Mouse (Mus musculus) adipose tissue, adult 10 weeks (tissue): ENCODE measurements around the gene Coro2b. TPM values are rescaled to one million over a fixed set of nuclear protein-coding genes. Genes with fewer than 3 reads are reported as not detected.

Source experiments
- polyA plus RNA-seq: library from polyadenylated mRNA; stranded (reverse); fragments of 350-450 nt; fragmentation: Illumina TruSeq; extraction: RNeasy Lipid Tissue Mini Kit (QIAGEN cat#74804); gene quantifications from one replicate; pipeline ENCODE4 v1.2.3, GENCODE M21; 2014; ENCODE audit warnings: low read depth, low replicate concordance

Gene Coro2b
- polyA plus RNA-seq = 27.3 TPM

GRCm38 (mm10) chr9:62536655-62537631 is at the start of gene Coro2b:
Gene Coro2b, minus strand, starts transcription at chr9:62537044.

Other genes with a start within 250 kb of the Coro2b start
- gene Anp32a, start 195.8 kb downstream of the Coro2b start, polyA plus RNA-seq = 233 TPM
- 2.7 TPM for gene Itga11, start 140.8 kb upstream of the Coro2b start, polyA plus RNA-seq